Mouse (Mus musculus): ENCODE data around the gene CK137956. TPM values are rescaled to one million over a fixed set of nuclear protein-coding genes. Genes with fewer than 3 reads are reported as not detected.

CK137956 gene
- polyA plus RNA-seq (2016; fragmentation: Nextera tagmentation; extraction: Ambion mirVana), result 0.41 and 0.67 TPM in 2 replicates

DNA sequence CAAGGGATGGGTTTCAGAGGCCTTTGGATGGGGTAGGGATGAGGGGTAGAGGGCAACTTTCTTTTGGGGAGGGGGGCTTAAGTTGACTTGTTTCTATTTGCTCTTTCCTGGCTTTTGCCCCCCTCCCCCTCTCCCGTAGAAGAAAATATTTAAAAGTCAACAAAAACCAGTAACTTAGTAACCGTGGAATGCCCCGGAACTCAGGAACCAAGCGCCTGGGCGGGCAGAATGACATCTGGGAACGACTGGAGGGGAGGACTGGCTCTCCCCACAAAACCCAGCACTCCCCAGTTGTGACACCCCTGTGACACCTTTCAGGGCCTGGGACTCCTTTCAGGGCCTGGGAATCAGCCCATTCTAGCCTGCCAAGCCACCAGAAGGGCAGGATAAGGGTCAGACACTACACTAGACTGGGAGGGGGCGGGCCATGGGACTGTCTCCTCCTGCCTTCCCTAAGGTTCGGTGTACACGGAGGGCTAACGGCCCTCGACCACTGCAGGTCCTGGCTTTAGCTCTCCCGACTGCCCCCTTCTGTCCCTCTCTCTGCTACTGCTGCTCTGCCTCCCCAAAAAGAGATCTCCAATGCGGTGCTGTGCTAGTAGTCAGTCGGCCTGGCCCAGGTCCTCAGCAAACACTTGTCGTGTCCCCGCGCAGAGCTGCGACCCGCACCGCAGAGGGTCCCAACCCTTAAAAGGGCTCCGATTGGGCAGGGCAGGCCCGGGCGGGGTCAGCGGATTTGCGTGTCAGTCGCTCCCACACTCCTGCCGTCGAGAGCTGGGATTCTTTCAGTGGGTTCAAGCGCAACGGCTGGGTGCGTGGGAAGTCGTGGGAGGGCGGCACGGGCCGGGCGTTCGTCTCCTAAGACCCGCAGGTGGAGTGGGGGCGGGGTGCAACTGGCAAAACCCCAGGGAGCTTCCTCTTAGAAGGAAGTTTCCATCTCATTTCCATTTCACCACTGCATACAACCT is at the start of gene CK137956:
Gene CK137956 (minus strand): TSS at position 51 of the 968 bp plus-strand sequence.
- Histone ChIP-seq H3K36me3 (no peaks in the 10 kb centered on the region), H3K4me1 (peaks cover 20% of the 10 kb centered on the region), H3K27me3 (peaks cover 46% of the 10 kb centered on the region), H3K9ac (replicated peaks) (no peak within 1 kb of the TSS), H3K27ac (replicated peaks) (no peak within 1 kb of the TSS), H3K4me2 (replicated peaks) (peak within 1 kb of the TSS; percentile 45), H3K4me3 (peak within 1 kb of the TSS; percentile 12; the same call in 1 of the 2 replicates), H3K9me3 (no peaks in the 10 kb centered on the region)
- peak; percentile 49; the same call in 1 of the 2 replicates for ATAC-seq (ENCODE audit: low FRiP score, low read depth)
- WGBS, result 3% methylated on average over 39 of the region's 39 CpGs

DNA sequence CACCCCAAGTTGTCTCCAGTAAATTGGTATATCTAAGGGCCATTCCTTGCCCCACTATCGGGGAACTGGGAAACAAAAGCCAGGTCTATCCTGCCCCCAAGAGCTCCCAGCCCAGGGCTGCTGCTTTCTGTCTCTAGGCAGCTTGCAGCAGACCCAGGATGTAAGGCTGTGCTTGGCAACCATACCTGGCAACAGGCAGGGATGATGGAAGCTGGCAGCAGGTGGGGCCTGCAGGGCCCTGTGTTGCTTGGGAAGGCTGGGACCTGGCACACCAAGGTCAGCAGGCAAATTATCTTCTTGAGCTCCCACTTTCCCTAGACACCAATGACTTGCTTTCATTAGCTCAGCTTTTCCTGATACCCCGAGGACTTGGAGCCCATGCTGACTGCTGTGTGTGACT is 48.7 kb upstream of the CK137956 start:
- H3K4me1 ChIP-seq, result no peaks in the 10 kb centered on the region
- no peaks in the 10 kb centered on the region for H3K36me3 ChIP-seq
- no peak overlapping the region for H3K27ac ChIP-seq (replicated peaks)
- 83% methylated on average over 2 of the region's 2 CpGs for WGBS
- no peaks in the 10 kb centered on the region for H3K9me3 ChIP-seq
- no peaks in the 10 kb centered on the region for H3K27me3 ChIP-seq
- H3K4me3 ChIP-seq, result no peak overlapping the region
- no peak overlapping the region for H3K4me2 ChIP-seq (replicated peaks)
- ATAC-seq (ENCODE audit: low FRiP score, low read depth), result no peak
- H3K9ac ChIP-seq (replicated peaks), result no peak overlapping the region

GRCm38 (mm10) chr4:128004797-128005452 is 34.2 kb upstream of the CK137956 start:
- ATAC-seq (ENCODE audit: low FRiP score, low read depth), result no peak
- Histone ChIP-seq H3K27me3 (no peaks in the 10 kb centered on the region), H3K36me3 (no peaks in the 10 kb centered on the region), H3K4me1 (no peaks in the 10 kb centered on the region), H3K9ac (replicated peaks) (no peak overlapping the region), H3K4me3 (no peak overlapping the region), H3K9me3 (no peaks in the 10 kb centered on the region), H3K27ac (replicated peaks) (no peak overlapping the region), H3K4me2 (replicated peaks) (no peak overlapping the region)
- WGBS, result 82% methylated on average over 3 of the region's 3 CpGs

GRCm38 (mm10) chr4:128002638-128003101 is 31.9 kb upstream of the CK137956 start:
- H3K9me3 ChIP-seq, result no peaks in the 10 kb centered on the region
- H3K4me1 ChIP-seq, result no peaks in the 10 kb centered on the region
- no peak overlapping the region for H3K27ac ChIP-seq (replicated peaks)
- no peak for ATAC-seq (ENCODE audit: low FRiP score, low read depth)
- H3K9ac ChIP-seq (replicated peaks), result no peak overlapping the region
- H3K27me3 ChIP-seq, result no peaks in the 10 kb centered on the region
- H3K4me2 ChIP-seq (replicated peaks), result no peak overlapping the region
- 76% methylated on average over 4 of the region's 4 CpGs for WGBS
- no peak overlapping the region for H3K4me3 ChIP-seq
- H3K36me3 ChIP-seq, result no peaks in the 10 kb centered on the region

- Histone ChIP-seq H3K27ac (replicated peaks) (no peak overlapping the region), H3K36me3 (no peaks in the 10 kb centered on the region), H3K27me3 (no peaks in the 10 kb centered on the region), H3K9ac (replicated peaks) (no peak overlapping the region), H3K4me2 (replicated peaks) (no peak overlapping the region), H3K4me3 (no peak overlapping the region), H3K9me3 (no peaks in the 10 kb centered on the region), H3K4me1 (no peaks in the 10 kb centered on the region)
- 82% methylated on average over 3 of the region's 3 CpGs for WGBS
- ATAC-seq (ENCODE audit: low FRiP score, low read depth), result no peak
Observed at GRCm38 (mm10) chr4:127999281-127999680, 28.5 kb upstream of the CK137956 start.

GRCm38 (mm10) chr4:127989347-127989995 is 18.7 kb upstream of the CK137956 start:
- H3K4me3 ChIP-seq, result peak overlapping the region; percentile 66
- ATAC-seq (ENCODE audit: low FRiP score, low read depth), result no peak
- H3K36me3 ChIP-seq, result no peaks in the 10 kb centered on the region
- H3K27ac ChIP-seq (replicated peaks), result no peak overlapping the region
- no peaks in the 10 kb centered on the region for H3K9me3 ChIP-seq
- WGBS, result 7% methylated on average over 18 of the region's 18 CpGs
- peak overlapping the region; percentile 79 for H3K4me2 ChIP-seq (replicated peaks)
- H3K9ac ChIP-seq (replicated peaks), result peak overlapping the region; percentile 83; the same call in 1 of the 2 replicates
- H3K4me1 ChIP-seq, result peaks cover 38% of the 10 kb centered on the region
- H3K27me3 ChIP-seq, result peaks cover 62% of the 10 kb centered on the region

- under 1% methylated on average over 35 of the region's 39 CpGs for WGBS
- ATAC-seq (ENCODE audit: low FRiP score, low read depth), result no peak
- peak overlapping the region; percentile 78 for H3K27ac ChIP-seq (replicated peaks)
Observed at GRCm38 (mm10) chr4:127988526-127989180, 17.9 kb upstream of the CK137956 start.

DNA sequence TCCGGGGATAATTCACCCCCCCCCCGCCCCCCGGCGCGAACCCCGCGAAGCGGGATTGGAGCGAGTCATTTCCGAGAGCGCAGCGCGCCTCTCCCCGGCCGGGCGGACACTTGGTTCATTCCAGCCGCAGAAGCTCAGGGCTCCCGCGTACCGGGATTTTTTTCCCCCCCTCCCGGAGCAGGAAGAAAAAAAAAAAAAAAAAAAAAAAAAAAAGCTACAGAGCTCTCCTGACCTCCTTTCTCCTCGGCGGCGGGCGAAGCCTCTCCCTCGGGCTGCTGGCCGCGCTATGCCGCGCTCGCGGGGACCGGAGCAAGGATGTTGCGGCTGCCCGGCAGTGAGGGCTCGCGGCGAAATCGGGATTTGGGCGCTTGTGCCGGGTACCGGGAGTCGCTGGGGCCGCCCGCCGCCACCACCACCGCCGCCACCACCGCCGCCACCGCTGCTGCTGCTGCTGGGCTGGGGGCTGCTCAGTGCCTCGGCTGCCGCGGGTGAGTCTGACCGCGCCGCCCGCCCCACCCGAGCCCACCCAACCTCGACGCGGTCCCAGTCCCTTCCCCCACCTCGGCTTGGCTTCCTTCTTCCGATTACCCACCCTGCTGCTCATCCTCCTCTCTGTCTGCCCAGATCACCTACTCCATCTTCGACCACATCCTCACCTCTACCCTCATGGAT is 17.2 kb upstream of the CK137956 start, which contains the start of gene Csmd2:
Gene Csmd2 (plus strand): TSS at position 74 of the 672 bp plus-strand sequence.
- Histone ChIP-seq H3K27me3 (peaks cover 73% of the 10 kb centered on the region), H3K4me2 (replicated peaks) (peak within 1 kb of the TSS; percentile 79), H3K36me3 (no peaks in the 10 kb centered on the region), H3K4me1 (peaks cover 38% of the 10 kb centered on the region), H3K4me3 (peak within 1 kb of the TSS; percentile 66), H3K9me3 (no peaks in the 10 kb centered on the region), H3K9ac (replicated peaks) (peak within 1 kb of the TSS; percentile 83), H3K27ac (replicated peaks) (peak within 1 kb of the TSS; percentile 78)
- ATAC-seq (ENCODE audit: low FRiP score, low read depth), result peak; percentile 47
- WGBS, result under 1% methylated on average over 38 of the region's 65 CpGs

More at GRCm38 (mm10) chr4:127988526-127989180, 17.9 kb upstream of the CK137956 start:
- Histone ChIP-seq H3K4me3 (peak overlapping the region; percentile 66), H3K36me3 (no peaks in the 10 kb centered on the region), H3K4me1 (peaks cover 38% of the 10 kb centered on the region), H3K9me3 (no peaks in the 10 kb centered on the region), H3K4me2 (replicated peaks) (peak overlapping the region; percentile 79), H3K27me3 (peaks cover 68% of the 10 kb centered on the region), H3K9ac (replicated peaks) (peak overlapping the region; percentile 83)

- Histone ChIP-seq H3K36me3 (no peaks in the 10 kb centered on the region), H3K27me3 (peaks cover 80% of the 10 kb centered on the region), H3K27ac (replicated peaks) (no peak overlapping the region), H3K9me3 (no peaks in the 10 kb centered on the region), H3K4me2 (replicated peaks) (peak overlapping the region; percentile 79), H3K4me3 (peak overlapping the region; percentile 66), H3K4me1 (peaks cover 38% of the 10 kb centered on the region), H3K9ac (replicated peaks) (no peak overlapping the region)
- 4% methylated on average over 10 of the region's 10 CpGs for WGBS
- no peak for ATAC-seq (ENCODE audit: low FRiP score, low read depth)
Observed at GRCm38 (mm10) chr4:127987270-127987669, 16.5 kb upstream of the CK137956 start.

DNA sequence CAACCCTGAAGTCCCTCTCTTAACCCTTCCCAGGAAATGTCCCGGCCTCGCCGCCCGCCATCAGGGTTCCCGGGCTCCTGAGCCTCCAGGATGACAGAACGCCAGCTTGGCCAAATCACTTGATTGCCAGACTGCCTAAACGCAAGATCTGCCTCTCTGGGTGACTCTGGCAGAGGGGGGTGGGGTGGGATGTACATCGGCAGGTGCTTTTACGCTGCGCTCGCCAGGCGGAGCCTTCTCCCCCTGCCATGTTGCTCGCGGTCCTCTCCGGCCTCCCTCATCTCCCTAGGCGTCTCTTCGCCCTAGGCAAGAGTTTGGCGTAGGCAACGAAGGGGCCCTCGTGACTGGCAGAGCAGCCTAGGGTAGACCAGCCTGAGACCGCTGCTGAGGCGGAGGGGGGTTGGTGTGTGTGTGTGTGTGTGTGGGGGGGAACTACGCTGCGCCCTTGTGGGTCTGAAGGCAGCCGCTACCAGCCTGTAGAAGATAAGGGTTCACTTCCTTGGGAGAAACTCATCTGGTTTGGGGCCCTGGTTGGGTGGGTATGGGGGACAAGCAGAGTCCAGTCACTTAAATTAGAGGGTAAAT is 15.8 kb upstream of the CK137956 start:
- H3K4me1 ChIP-seq, result peaks cover 39% of the 10 kb centered on the region
- no peaks in the 10 kb centered on the region for H3K36me3 ChIP-seq
- no peaks in the 10 kb centered on the region for H3K9me3 ChIP-seq
- H3K27ac ChIP-seq (replicated peaks), result peak overlapping the region; percentile 15; the same call in 1 of the 2 replicates
- H3K4me3 ChIP-seq, result peak overlapping the region; percentile 66
- 0 out of 2 replicates have a peak, but pooled peaks have one; percentile 36 for ATAC-seq (ENCODE audit: low FRiP score, low read depth)
- H3K27me3 ChIP-seq, result peaks cover 82% of the 10 kb centered on the region
- H3K4me2 ChIP-seq (replicated peaks), result peak overlapping the region; percentile 79
- WGBS, result 3% methylated on average over 25 of the region's 25 CpGs
- H3K9ac ChIP-seq (replicated peaks), result peak overlapping the region; percentile 29; the same call in 1 of the 2 replicates
